Mouse (Mus musculus) forebrain, embryonic 10.5 days (tissue): ENCODE data around the gene Ugt1a7c. TPM values are rescaled to one million over a fixed set of nuclear protein-coding genes. Genes with fewer than 3 reads are reported as not detected.
"Not testable (repeated sequence)": the region's sequence is repeated elsewhere in the genome, so short reads cannot be mapped to it uniquely, and the experiment has no call there.

Experiments
- DNase-seq: peaks from one replicate; pipeline ENCODE4 v3.0.0-alpha.2; 2017; ENCODE audit warnings: low spot score; ENCODE audit errors: extremely low spot score
- H3K27ac ChIP-seq: fragments of 300-500 bp; sonication (generic); 2 replicates; pipeline ENCODE4 v1.5.1; 2016; ENCODE audit warnings: mild to moderate bottlenecking
- H3K27me3 ChIP-seq: fragments of 300-500 bp; sonication (generic); 2 replicates; pipeline ENCODE4 v1.6.1; 2016; ENCODE audit warnings: mild to moderate bottlenecking; ENCODE audit not compliant: poor library complexity, severe bottlenecking
- H3K36me3 ChIP-seq: fragments of 300-500 bp; sonication (generic); replicated peaks from 2 replicates; pipeline ENCODE4 v1.6.1; 2016; ENCODE audit warnings: mild to moderate bottlenecking, moderate library complexity
- H3K4me1 ChIP-seq: fragments of 300-500 bp; sonication (generic); 2 replicates; pipeline ENCODE4 v1.6.1; 2016
- H3K4me3 ChIP-seq: fragments of 300-500 bp; sonication (generic); 2 replicates; pipeline ENCODE4 v1.5.1; 2016; ENCODE audit warnings: mild to moderate bottlenecking, moderate library complexity
- H3K9me3 ChIP-seq: fragments of 300-500 bp; sonication (generic); 2 replicates; pipeline ENCODE4 v1.6.1; 2016; ENCODE audit warnings: mild to moderate bottlenecking, moderate library complexity
- WGBS: fragments of 180-500 bp; shearing (Covaris S2); methylation state at CpG from one replicate; pipeline ENCODE4 v1.1.7; 2016; 5-methylcytosine and 5-hydroxymethylcytosine counted together
- polyA plus RNA-seq: library from polyadenylated mRNA; unstranded; fragments of >200 nt; fragmentation: Nextera tagmentation; extraction: Ambion mirVana; gene quantifications from 2 replicates; pipeline ENCODE4 v1.2.1, GENCODE M21; 2016

Ugt1a7c gene
- polyA plus RNA-seq, 1 experiment from 2014 or later: 0.32 TPM

DNA sequence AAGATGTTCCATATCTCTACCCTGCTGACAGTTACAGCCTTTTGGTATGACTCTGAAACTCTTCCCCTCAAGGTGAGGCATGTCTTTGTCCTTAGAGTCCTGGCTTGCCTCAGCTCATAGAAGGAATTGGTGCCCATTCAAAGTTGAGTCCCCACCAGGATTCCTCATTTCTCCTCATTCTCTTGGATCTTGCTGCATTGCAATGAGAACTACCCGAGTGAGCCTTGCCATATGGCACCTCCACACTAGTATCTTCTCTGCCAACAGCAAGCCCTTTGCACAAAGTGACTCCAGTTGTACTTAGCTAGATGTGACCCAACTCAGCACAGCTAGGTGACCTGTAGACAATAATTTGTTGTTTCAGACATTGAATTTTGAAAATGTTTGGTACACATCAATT lies 128.7 kb downstream of the Ugt1a7c start:
- H3K9me3 ChIP-seq: peaks cover 34% of the 10 kb centered on the region
- H3K36me3 ChIP-seq: no peaks in the 10 kb centered on the region
- H3K4me1 ChIP-seq: no peaks in the 10 kb centered on the region
- H3K27me3 ChIP-seq: no peaks in the 10 kb centered on the region
- 61% methylated on average over 1 of the region's 1 CpGs for WGBS
- no peak overlapping the region for H3K4me3 ChIP-seq
- DNase-seq: peak; percentile 28
- no peak overlapping the region for H3K27ac ChIP-seq

DNA sequence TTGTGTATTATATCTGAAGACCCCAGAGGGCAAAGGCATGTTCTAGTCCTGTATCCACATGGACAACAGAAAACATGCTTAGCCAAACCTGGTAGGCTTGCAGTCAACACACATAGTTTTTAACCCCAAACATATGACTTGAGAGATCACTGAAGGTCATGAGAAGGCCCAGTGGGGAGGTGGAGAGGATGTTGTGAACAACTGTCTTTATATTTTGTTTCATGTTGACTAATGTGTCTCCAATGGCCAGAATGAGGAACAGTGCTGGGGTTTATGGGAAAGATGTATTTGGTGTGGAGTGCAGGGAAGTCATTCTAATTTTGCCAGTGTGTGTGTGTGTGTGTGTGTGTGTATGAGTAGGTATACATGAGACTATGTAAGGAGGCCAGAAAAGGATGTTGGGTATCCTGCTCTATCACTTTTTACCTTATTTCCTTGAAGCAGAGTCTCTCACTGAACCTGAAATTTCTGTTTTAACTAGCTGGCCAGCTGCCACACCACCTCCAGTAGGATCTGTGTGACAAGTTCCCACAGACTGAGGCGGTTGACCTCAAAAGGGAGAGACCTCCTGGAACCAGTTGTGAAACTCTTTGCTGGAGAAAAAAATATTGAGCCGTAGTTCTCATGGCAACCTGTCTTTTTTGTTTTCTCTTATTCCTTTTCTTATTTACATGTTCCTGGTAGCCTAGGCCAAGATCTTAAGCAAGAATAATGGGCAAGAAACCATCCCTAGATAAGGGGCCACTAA lies 129.3 kb downstream of the Ugt1a7c start:
- H3K27me3 ChIP-seq: no peaks in the 10 kb centered on the region
- peak; percentile 27 for DNase-seq
- H3K36me3 ChIP-seq: no peaks in the 10 kb centered on the region
- H3K27ac ChIP-seq: no peak overlapping the region
- peaks cover 40% of the 10 kb centered on the region for H3K9me3 ChIP-seq
- no peak overlapping the region for H3K4me3 ChIP-seq
- H3K4me1 ChIP-seq: no peaks in the 10 kb centered on the region
- 74% methylated on average over 2 of the region's 2 CpGs for WGBS

DNA sequence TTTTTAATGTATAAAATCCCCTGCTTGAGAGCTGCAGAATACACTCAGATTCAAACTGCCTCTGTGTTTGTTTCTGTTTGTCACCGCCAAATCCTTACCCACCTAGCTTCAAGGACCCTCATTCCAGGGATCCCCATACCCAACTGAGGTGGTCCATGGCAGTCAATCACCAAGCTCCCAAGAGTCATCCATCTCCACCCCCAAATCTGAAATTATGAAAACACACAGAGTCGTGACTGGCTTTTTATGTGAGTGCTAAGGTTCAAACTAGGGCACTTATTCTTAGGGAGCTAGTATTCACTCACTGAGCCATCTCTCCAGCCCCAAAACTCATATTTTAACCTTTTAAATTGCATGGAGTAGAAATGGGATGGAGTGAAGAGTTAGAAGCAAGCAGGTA lies 130.4 kb downstream of the Ugt1a7c start:
- 43% methylated on average over 2 of the region's 2 CpGs for WGBS
- DNase-seq, H3K4me3 ChIP-seq, H3K27me3 ChIP-seq, H3K36me3 ChIP-seq, H3K27ac ChIP-seq, H3K4me1 ChIP-seq: not testable (repeated sequence)
- H3K9me3 ChIP-seq: peaks cover 51% of the 10 kb centered on the region

DNA sequence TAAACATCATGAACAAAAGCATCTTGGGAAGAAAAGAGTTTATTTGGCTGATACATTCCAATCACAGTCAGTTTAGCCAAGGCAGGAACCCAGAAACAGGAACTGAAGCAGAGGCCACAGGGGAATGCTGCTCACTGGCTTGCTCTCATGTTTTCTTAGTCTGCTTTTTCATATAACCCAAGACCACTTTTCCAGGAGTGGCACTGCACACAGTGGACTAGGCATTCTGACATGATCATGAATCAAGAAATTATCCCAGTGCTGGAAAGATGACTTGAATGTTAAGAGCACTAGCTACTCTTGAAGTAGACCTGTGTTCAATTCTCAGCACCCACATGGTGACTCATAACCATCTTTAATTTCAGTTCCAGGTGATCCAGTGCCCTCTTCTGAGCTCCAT lies 130.9 kb downstream of the Ugt1a7c start:
- peaks cover 56% of the 10 kb centered on the region for H3K9me3 ChIP-seq
- no peaks in the 10 kb centered on the region for H3K36me3 ChIP-seq
- peak; percentile 14 for DNase-seq
- H3K4me3 ChIP-seq: no peak overlapping the region
- no peak overlapping the region for H3K27ac ChIP-seq
- H3K27me3 ChIP-seq: no peaks in the 10 kb centered on the region
- no peaks in the 10 kb centered on the region for H3K4me1 ChIP-seq

DNA sequence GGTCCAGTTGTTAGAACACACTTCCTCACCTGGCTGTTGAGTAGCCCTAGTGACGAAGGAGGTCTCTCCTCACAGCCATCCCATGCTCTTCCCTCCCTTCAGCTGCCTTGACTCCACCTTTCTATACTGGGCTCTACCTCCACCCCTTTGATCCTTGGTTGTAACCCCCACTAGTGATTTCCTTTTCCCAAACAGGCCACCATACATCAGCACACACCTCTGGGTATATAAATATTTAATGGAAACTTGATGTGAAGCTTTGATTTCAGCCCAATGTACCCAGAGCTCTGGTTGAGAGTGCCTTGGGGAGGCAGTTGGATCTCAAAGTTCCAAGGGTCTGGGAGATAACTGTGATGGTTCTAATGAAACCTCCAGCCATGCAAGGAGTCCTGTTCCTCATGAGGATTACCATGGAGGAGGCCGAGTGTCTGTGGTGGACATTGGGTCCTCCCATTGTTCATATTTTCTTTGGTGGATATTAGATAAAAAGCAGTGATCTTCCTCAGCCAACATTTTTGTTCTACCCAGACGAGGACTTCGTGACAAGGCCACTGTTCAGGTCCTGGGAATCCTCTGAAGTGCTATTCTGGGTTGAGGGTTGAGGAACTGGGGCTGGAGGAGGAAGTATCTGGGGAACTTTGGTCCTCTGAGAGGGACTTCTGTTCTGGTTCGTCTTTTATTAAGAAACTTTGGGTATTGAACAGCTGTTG lies 132.0 kb downstream of the Ugt1a7c start, which contains the start of gene Mroh2a:
Mroh2a (plus strand) TSS at position 317 of the 710 bp plus-strand sequence.
- 58% methylated on average over 5 of the region's 5 CpGs for WGBS
- peak; percentile 17 for DNase-seq
- no peaks in the 10 kb centered on the region for H3K27me3 ChIP-seq

DNA sequence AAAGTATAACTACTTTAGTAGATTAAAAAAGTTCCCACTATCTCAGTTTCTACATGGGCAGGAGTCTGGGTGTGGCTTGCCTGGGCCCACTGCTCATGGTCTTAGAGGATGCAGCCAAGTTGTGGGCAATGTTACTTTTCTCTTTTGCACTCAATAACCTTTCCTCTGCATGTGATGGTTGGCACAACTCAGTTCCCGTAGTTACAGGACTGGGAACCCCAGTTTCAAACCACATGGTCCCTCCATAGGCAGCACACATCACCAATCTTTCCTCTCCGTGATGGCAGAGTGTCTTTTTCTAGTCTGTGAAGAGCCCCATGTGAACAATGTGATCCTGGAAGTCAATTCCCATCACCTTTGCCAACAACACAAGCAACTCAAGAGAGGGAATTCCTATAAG lies 132.6 kb downstream of the Ugt1a7c start:
- peaks cover 73% of the 10 kb centered on the region for H3K9me3 ChIP-seq
- peak; percentile 14 for DNase-seq
- 67% methylated on average over 2 of the region's 2 CpGs for WGBS
- no peak overlapping the region for H3K27ac ChIP-seq
- H3K27me3 ChIP-seq: no peaks in the 10 kb centered on the region
- H3K4me1 ChIP-seq: no peaks in the 10 kb centered on the region
- no peak overlapping the region for H3K4me3 ChIP-seq
- no peaks in the 10 kb centered on the region for H3K36me3 ChIP-seq

More for the DNA sequence above, 132.0 kb downstream of the Ugt1a7c start, which contains the start of gene Mroh2a:
- Histone ChIP-seq H3K27ac (no peak within 1 kb of the TSS), H3K36me3 (no peaks in the 10 kb centered on the region), H3K9me3 (peaks cover 66% of the 10 kb centered on the region), H3K4me3 (no peak within 1 kb of the TSS), H3K4me1 (no peaks in the 10 kb centered on the region)

DNA sequence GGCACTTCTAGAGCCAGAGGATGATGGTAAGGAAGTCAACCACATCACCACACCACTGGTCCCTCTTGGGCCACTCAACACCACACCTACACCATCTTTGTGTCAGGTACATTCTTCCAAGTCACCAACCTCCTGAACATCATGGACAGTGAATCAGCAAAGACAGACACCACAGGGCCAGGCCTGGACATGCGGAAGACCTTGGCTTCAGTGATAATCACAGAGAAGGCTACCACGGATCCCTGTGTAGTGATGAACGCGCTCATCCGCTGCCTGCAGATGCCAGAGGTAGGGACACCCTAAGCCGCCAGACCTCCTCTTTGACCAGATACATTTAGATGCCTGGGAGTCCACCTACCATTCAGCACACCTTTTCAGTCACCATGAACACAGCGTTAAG lies 133.3 kb downstream of the Ugt1a7c start:
- Histone ChIP-seq H3K36me3 (no peaks in the 10 kb centered on the region), H3K27me3 (no peaks in the 10 kb centered on the region), H3K9me3 (peaks cover 79% of the 10 kb centered on the region), H3K4me3 (no peak overlapping the region), H3K4me1 (no peaks in the 10 kb centered on the region), H3K27ac (no peak overlapping the region)
- DNase-seq: no peak
- WGBS: 71% methylated on average over 7 of the region's 7 CpGs

DNA sequence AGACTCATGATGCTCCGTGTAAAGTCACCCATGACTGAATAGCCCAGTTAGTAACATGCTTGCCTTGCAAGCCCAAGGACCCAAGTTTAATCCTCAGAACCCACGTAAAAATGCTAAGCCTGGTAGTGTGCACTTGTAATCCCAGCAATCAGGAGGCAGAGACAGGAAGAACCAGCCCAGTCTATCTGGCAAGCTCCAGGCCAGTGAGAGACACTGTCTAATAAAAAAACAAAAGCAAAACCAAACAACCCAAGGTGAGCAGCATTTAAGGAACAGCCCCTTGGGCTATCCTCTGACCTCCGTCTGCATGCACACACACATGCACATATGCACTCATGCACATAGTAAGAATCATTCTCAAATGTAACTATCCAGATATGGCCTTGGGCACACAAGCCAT lies 134.7 kb downstream of the Ugt1a7c start:
- H3K27me3 ChIP-seq: no peaks in the 10 kb centered on the region
- no peaks in the 10 kb centered on the region for H3K4me1 ChIP-seq
- peaks cover 94% of the 10 kb centered on the region for H3K9me3 ChIP-seq
- DNase-seq: no peak
- no peak overlapping the region for H3K4me3 ChIP-seq
- no peaks in the 10 kb centered on the region for H3K36me3 ChIP-seq
- 85% methylated on average over 3 of the region's 3 CpGs for WGBS
- H3K27ac ChIP-seq: no peak overlapping the region

DNA sequence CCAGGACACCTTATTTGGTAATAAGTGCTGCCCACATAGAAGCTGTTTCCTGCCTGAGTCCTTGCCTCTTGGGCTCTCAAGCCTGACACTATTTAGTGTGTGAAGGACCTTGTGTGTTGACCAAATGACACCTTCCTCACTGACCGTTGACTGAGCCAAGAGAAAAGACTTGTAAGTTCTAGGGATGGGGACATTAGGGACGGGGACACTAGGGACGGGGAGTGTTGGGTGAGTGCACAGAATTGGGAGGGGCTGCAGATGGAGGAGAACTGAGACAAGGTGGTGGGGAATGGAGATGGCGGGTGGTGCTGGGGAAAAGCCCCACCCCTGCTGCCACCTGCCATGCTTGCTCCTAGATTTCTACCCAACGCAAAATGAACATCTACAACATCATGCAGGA lies 135.1 kb downstream of the Ugt1a7c start:
- Histone ChIP-seq H3K4me1 (no peaks in the 10 kb centered on the region), H3K9me3 (peaks cover 98% of the 10 kb centered on the region), H3K4me3 (no peak overlapping the region), H3K36me3 (no peaks in the 10 kb centered on the region), H3K27ac (no peak overlapping the region), H3K27me3 (no peaks in the 10 kb centered on the region)
- WGBS: 87% methylated on average over 5 of the region's 5 CpGs
- DNase-seq: no peak

DNA sequence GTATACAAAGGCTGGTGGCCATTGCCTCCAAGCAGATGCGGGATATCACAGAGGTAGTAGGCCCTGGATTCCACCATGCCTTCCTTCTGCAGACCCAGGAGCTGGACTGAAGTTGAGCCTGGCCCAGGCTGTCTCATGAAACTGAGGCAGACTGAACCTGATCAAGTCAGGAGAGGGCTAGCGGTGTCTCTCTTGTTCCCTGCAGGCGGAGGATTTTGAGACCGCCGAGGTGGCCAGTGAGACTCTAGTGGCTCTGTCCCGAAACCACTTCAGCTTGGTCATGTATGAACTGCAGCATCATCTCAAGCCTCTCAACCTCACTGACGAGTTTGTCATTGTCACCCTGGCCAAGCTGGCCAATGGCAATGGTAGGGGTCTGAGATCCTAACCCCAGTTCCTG lies 135.6 kb downstream of the Ugt1a7c start:
- WGBS: 75% methylated on average over 7 of the region's 7 CpGs
- no peak for DNase-seq

DNA sequence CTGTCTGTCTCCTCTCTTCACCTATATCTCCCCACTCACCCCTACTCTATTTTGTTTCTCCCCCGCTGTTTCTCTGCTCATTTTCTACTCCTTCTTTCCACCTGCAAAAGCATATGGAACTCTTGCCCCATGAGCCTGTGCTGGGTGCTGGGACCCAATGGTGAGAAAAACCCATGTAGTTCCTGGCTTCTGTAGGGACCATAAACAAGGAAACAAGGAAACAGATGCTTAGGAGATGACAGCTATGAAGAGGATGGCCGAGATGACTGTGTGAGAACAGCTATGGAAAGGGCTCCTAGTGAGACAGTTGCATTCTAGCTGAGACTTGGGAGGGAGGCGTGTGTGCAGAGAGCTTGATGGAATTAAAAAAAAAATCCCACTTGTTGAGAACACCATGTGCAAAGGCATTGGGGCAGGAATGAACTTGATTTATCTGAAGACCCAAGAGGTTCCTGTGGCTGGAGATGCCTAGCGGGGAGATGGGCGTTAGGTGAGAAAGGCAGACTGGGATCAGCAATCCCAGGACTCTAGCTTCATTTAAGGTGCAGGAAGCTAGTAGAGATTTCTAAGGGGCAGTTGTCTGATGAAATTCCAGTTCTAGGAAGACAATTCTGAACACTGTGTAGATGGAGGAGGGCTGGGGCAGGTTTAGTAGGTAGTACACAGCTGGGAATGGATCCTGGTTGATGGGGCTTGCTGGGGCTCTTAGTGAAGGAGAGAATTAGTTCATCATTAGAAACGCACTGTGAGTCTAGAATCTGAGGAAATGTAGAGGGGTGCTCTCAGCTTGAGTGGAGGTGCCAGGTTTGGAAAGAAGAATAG lies 136.3 kb downstream of the Ugt1a7c start:
- no peak for DNase-seq
- no peaks in the 10 kb centered on the region for H3K36me3 ChIP-seq
- no peaks in the 10 kb centered on the region for H3K27me3 ChIP-seq
- H3K9me3 ChIP-seq: peaks cover 100% of the 10 kb centered on the region
- WGBS: 80% methylated on average over 6 of the region's 6 CpGs
- no peak overlapping the region for H3K4me3 ChIP-seq
- no peaks in the 10 kb centered on the region for H3K4me1 ChIP-seq
- no peak overlapping the region for H3K27ac ChIP-seq

More for the DNA sequence above, 135.6 kb downstream of the Ugt1a7c start:
- Histone ChIP-seq H3K9me3 (peaks cover 100% of the 10 kb centered on the region), H3K27me3 (no peaks in the 10 kb centered on the region), H3K27ac (no peak overlapping the region), H3K4me1 (no peaks in the 10 kb centered on the region), H3K36me3 (no peaks in the 10 kb centered on the region), H3K4me3 (no peak overlapping the region)

DNA sequence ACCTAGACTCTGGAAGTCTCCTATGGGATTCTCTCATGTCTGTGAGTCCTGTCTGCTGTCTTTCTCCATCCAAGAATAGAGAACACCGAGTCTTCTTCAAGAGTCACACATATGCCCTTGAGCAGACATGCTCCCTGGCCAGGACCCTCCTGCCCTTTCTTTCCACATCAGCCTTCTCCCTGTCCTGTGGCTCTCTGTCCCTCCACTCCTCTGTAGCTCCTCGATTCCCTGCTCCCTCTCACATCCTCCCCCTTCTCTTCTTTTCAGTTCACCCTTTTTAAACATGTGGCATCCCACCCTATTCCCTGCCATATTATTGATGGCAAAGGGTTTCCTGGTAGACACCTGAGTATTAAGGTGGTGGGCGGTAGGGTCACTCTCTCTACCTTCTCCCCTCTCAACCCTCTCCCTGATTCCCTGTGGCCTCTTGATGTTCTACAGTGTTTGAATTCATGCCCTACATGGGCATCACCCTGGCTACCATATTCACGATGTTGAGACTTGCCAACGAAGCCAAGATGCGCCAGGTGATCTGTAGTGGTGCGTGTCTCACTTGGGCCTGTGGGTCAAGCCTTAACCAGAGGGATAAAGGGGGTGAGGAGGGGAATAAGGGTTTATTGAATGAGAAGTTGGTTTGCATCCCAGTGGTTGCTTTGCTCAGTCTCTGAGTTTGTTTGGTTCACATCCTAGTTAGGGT lies 137.1 kb downstream of the Ugt1a7c start:
- H3K27me3 ChIP-seq: no peaks in the 10 kb centered on the region
- no peaks in the 10 kb centered on the region for H3K4me1 ChIP-seq
- no peak for DNase-seq
- WGBS: 72% methylated on average over 7 of the region's 7 CpGs
- peaks cover 98% of the 10 kb centered on the region for H3K9me3 ChIP-seq
- H3K36me3 ChIP-seq: no peaks in the 10 kb centered on the region
- no peak overlapping the region for H3K4me3 ChIP-seq
- no peak overlapping the region for H3K27ac ChIP-seq
